Mouse (Mus musculus) T-helper 17 cell (primary cell): ENCODE data around the gene Slc41a2.

ENCODE experiments used
- in situ Hi-C, 2 experiments: fragments of 300-600 bp; cut with MboI, MseI; formaldehyde crosslinking; loops; 1 replicate in 1 of 2; 2 replicates in 1 of 2; pipeline ENCODE4 v1.15.1; 2025; ENCODE audit warnings: high pct_unique_total_duplicates in 2 of 2

Gene Slc41a2

GRCm38 (mm10) chr10:83320396-83320795 lies 17.3 kb downstream of the Slc41a2 start:
- in situ Hi-C loops: no loop called here

- in situ Hi-C loops: no loop called here
Observed at GRCm38 (mm10) chr10:83313033-83313432, 24.6 kb downstream of the Slc41a2 start.

DNA sequence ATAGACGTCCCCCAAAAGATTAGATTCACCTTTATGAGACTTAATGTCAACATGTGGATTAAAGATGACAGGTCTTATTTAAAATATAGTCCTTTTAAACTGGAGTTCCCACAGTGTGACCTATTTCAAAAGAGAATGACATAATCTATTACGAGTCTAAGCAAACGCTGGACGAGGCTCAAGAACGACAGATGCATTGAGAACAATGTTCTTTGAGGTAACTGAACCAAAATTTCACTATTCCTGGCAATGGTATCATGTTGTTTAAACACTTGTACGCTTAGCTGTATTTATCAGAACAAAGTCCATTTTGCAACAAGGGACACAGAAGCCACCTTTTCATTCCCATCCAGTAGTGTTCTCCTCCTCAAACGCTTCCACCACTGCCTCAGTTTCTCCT lies 27.3 kb downstream of the Slc41a2 start:
- in situ Hi-C loops: no loop called here

GRCm38 (mm10) chr10:83301687-83302086 lies 36.0 kb downstream of the Slc41a2 start:
- in situ Hi-C loops: no loop called here

- in situ Hi-C loops: no loop called here
Observed at GRCm38 (mm10) chr10:83301054-83301453, 36.6 kb downstream of the Slc41a2 start.

DNA sequence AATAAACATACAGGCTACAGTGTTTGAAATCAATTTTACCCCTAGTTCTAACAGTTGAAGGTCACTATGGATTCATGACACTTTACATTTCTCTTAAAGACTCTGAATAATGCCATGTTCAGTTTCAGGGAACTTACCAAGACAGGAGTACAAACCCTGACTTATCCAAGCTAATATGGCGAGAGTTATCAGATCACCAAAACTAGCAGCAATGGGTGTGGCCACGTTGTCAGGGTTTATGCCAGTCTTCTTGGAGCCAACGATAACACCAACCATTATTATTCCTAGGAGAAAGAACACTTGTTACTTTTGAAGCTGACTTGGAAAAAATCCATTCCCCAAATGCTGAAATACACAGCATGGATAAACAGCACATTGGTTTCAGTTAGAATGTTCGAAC lies 40.7 kb downstream of the Slc41a2 start:
- in situ Hi-C loops: no loop called here

GRCm38 (mm10) chr10:83294746-83295145 lies 42.9 kb downstream of the Slc41a2 start:
- in situ Hi-C loops: loop anchor here in 1 of 2 experiments (5.0 kb wide), 1 partner anchor 47 kb away; no protein-coding TSS in a partner anchor

GRCm38 (mm10) chr10:83293352-83293751 lies 44.3 kb downstream of the Slc41a2 start:
- in situ Hi-C loops: loop anchor here in 1 of 2 experiments (5.0 kb wide), 1 partner anchor 46 kb away; no protein-coding TSS in a partner anchor

DNA sequence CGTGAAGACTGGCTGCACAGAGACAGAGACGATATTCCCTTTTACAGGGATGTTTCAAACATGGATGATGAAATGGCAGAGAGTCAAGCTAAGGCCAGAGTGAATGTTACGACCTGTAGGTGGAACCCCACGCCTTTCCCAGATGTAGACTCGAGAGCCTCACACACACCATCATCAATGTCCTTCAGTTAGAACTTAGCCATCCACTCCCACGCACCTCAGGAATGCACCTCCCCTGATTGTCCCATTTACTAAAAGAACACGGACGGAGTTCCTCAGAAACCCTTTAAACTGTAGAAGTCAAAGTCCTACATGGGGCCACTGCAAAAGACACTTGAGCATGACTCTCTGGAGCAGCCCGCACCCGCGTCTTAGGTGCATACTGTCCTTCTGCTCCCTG lies 46.0 kb downstream of the Slc41a2 start:
- in situ Hi-C loops: loop anchor here in 1 of 2 experiments (5.0 kb wide), 1 partner anchor 44 kb away; no protein-coding TSS in a partner anchor

DNA sequence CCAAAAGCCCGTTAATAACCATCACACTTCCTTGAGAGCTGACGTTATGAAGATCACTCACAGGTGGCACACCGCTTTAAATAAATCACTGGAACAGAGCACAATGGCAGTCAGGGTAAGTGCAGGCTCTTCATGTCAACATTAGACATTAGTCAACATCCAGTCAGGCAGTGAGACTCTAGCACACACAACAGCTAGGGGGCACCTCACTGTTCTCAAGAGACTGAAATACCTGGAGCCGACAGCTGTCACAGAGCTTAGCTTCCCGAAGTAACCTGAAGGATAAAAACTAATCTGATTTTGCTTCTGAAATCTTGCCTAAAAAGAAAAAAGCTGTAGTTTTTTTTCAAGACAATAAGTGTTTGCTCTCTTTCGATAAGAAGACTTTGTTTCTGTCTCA lies 49.9 kb downstream of the Slc41a2 start:
- in situ Hi-C loops: no loop called here

DNA sequence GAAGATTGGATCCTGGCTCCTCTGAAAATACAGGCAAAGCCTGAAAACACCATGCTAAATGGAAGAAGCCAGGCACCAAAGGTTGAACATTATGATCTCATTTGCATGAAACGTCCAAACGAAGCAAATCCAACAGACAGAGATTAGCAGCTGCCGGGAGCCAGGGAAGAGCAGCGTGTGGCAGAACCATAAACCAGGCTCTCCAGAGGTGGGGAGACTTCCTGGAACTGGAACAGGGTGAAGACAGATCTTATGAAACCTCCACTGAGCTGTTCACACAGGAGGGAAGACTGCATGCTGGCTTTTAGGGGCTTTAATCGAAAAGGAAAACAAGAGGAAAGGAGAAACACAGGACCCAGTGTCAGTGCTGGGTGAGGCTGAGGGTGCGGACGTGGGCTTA lies 51.3 kb downstream of the Slc41a2 start:
- in situ Hi-C loops: no loop called here

DNA sequence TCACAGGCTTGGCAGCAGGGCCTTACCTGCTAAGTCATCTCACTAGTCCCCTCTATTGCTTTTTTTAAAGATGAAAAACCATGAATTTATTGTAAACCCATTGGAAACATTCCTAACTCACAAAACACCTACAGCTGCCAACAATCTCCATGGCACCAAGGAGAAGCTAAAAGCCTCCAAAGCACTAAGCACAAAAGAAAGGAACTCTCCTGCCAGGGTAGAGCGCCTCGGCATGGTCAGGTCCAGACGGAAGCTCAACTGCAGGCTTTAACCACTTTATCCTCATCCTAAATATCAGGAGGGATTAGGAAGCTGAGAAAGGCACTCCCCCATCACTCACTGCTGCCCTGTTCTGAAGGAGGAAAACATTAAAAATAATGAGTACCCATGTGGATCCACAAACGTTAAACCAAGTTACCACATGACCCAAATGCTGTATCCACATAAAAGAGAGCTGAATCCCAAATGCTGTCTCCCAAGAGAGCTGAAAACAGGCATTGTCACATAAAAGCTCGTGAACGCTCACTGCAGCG lies 51.9 kb downstream of the Slc41a2 start:
- in situ Hi-C loops: no loop called here

DNA sequence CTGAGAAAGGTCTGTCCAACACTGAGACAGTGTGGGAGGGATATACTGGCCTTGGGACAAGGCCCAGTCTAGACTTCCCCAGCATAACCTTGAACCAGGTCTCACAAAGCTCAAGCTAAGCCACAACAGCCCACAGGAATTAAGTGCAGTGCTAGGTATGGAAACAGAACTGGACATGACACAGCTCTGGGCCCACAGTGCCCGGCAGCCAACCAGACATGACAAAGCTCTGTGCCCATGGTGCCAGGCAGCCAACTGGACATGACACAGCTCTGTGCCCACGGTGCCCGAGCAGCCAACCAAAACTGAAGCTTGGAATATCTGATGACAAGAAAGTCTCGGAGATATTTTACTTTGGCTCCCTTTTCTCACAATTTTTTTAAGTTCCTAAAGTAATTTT lies 52.8 kb downstream of the Slc41a2 start:
- in situ Hi-C loops: no loop called here

DNA sequence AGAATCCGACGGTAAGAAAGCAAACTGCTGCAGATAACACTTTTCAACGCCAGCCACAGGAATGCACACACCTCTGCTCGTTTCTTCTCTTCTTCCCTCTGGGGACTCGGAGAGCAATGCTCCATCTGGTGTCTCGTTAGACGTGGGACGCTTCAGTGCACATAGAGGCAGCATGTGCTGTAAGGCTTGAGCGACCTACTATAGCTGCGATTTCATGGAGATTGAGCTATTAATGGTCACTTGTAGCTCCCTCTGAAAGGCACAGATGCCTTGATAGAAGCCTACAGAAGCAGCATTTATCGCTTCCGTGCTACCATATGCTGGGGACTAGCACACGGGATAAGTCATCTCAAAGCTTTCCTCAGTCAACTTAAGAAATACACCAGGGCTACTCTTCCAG lies 71.0 kb downstream of the Slc41a2 start:
- in situ Hi-C loops: no loop called here

DNA sequence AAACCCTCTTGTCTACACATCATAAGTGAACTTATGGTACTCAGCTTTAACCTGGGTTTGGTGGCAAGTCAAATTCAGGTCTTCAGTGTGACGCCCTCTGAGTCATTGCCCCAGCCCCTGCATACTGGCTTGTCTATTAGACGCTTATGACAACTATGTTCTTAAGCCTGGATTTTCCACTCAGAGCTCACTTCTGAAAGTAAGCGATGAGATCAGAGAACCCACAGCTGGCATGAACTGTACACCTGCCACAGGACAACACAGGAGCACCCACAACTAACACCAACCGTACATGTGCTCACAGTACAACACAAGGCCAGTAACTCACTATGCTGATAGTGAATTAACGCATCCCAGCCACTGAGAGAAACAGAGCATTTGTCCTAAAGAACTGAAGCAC lies 71.4 kb downstream of the Slc41a2 start:
- in situ Hi-C loops: no loop called here

- in situ Hi-C loops: no loop called here
Observed at GRCm38 (mm10) chr10:83264680-83265079, 73.0 kb downstream of the Slc41a2 start.

GRCm38 (mm10) chr10:83264056-83264455 lies 73.6 kb downstream of the Slc41a2 start:
- in situ Hi-C loops: no loop called here

GRCm38 (mm10) chr10:83261264-83261663 lies 76.4 kb downstream of the Slc41a2 start:
- in situ Hi-C loops: no loop called here

DNA sequence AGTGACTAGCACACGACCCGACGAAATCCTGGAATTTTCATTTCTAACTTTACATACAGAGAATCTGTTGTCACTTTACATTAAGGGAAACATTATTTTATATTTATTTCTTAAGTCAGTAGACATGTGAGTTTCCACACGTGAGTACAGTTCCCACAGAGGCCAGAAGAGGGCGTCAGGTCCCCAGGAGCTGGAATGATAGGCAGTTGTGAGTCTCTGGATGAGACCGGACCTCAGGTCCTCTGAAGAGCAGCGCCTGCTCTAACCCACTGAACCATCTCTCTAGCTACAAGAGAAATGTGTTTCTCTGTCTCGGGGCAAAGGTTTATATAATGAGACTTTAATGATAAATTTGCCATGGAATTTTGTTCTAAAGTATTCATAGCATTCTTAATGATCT lies 86.3 kb downstream of the Slc41a2 start:
- in situ Hi-C loops: no loop called here

GRCm38 (mm10) chr10:83248036-83248435 lies 89.6 kb downstream of the Slc41a2 start:
- in situ Hi-C loops: loop anchor here in 1 of 2 experiments (5.0 kb wide), 1 partner anchor 44 kb away; no protein-coding TSS in a partner anchor

GRCm38 (mm10) chr10:83245720-83246119 lies 92.0 kb downstream of the Slc41a2 start:
- in situ Hi-C loops: loop anchor here in 1 of 2 experiments (5.0 kb wide), 1 partner anchor 47 kb away; no protein-coding TSS in a partner anchor

GRCm38 (mm10) chr10:83244131-83244530 lies 93.6 kb downstream of the Slc41a2 start:
- in situ Hi-C loops: no loop called here

DNA sequence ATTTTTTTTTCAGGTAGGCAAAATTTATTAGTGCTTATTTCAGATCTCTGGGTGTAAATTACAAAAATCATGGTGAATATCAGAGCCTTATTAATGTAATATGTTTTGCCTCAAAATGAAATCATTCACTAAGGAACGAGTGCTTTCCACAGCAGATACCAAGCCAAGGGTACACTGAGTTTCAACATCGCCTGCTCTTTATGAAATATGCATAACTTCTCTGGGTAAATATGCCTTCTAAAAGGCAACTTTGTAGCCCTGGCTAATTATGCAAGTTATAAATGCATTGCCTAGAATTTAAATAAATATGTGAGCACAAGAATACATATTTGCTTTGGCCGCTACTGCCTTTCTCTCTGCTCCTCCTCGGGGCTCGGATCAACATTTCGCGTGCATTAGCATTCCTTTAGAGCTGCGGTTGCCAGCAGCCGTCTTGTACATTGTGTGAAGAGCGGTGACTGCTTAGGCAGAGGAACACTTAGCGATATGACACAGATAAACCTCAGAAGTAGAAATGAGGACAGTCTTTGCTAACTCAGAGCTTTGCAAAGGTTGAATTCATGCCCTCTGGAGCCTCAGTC lies 95.5 kb downstream of the Slc41a2 start:
- in situ Hi-C loops: no loop called here
